Mouse (Mus musculus): ENCODE data around the gene Oma1. TPM values are rescaled to one million over a fixed set of nuclear protein-coding genes. Genes with fewer than 3 reads are reported as not detected.

Oma1 gene
- total RNA-seq, 2 experiments from 2014 or later: 35.3 to 68.2 TPM

Other genes with a start within 250 kb of the Oma1 start
- 82.0 and 90.2 TPM in 2 replicates for gene Mier1, start 199.4 kb upstream of the Oma1 start, total RNA-seq (2014; fragmentation: Nextera tagmentation)
- gene Mier1, start 199.4 kb upstream of the Oma1 start, total RNA-seq (2017): 95.3 and 101 TPM in 2 replicates
- 2.7 and 5.0 TPM in 2 replicates for gene Wdr78, start 199.3 kb upstream of the Oma1 start, total RNA-seq (2014; fragmentation: Nextera tagmentation)
- gene Wdr78, start 199.3 kb upstream of the Oma1 start, total RNA-seq (2017): 1.6 and 9.8 TPM in 2 replicates
- 18.5 and 21.5 TPM in 2 replicates for gene Slc35d1, start 98.6 kb upstream of the Oma1 start, total RNA-seq (2014; fragmentation: Nextera tagmentation)
- gene Slc35d1, start 98.6 kb upstream of the Oma1 start, total RNA-seq (2017): 6.6 and 10.6 TPM in 2 replicates
- gene 4921539E11Rik, start 22.9 kb upstream of the Oma1 start, total RNA-seq (2014; fragmentation: Nextera tagmentation): not detected in 2 replicates
- not detected in 2 replicates for gene 4921539E11Rik, start 22.9 kb upstream of the Oma1 start, total RNA-seq (2017)